Mouse (Mus musculus) hindbrain, embryonic 14.5 days (tissue): Measurements from ENCODE around the gene Pced1b. TPM values are rescaled to one million over a fixed set of nuclear protein-coding genes. Genes with fewer than 3 reads are reported as not detected.

Experiments used
- ATAC-seq: fragments of 200-750 bp; cut with Nextera tagmentation; 2 replicates; pipeline ENCODE4 v1.8.0; 2017; ENCODE audit warnings: moderate number of reproducible peaks, mild to moderate bottlenecking, moderate TSS enrichment, moderate library complexity; ENCODE audit not compliant: low FRiP score
- DNase-seq: peaks from one replicate; pipeline ENCODE4 v3.0.0-alpha.2; 2015; ENCODE audit warnings: low spot score
- H3K27ac ChIP-seq: fragments of 300-500 bp; sonication (generic); 2 replicates; pipeline ENCODE4 v1.5.1; 2014; ENCODE audit warnings: mild to moderate bottlenecking, moderate library complexity
- H3K27me3 ChIP-seq: fragments of 300-500 bp; sonication (generic); 2 replicates; pipeline ENCODE4 v1.6.1; 2014; ENCODE audit warnings: mild to moderate bottlenecking, low read length, mixed read lengths; ENCODE audit not compliant: control insufficient read depth, insufficient read depth
- H3K36me3 ChIP-seq: fragments of 300-500 bp; sonication (generic); replicated peaks from 2 replicates; pipeline ENCODE4 v1.6.1; 2014; ENCODE audit not compliant: control insufficient read depth, insufficient read depth
- H3K4me1 ChIP-seq: fragments of 300-500 bp; sonication (generic); replicated peaks from 2 replicates; pipeline ENCODE4 v1.6.1; 2014; ENCODE audit warnings: antibody characterized with exemption, low read length, mixed read lengths; ENCODE audit not compliant: control insufficient read depth, insufficient read depth
- H3K4me2 ChIP-seq: fragments of 300-500 bp; sonication (generic); replicated peaks from 2 replicates; pipeline ENCODE4 v1.6.1; 2014; ENCODE audit warnings: mild to moderate bottlenecking, moderate library complexity
- H3K4me3 ChIP-seq: fragments of 300-500 bp; sonication (generic); replicated peaks from 2 replicates; pipeline ENCODE4 v1.5.1; 2014; ENCODE audit warnings: mild to moderate bottlenecking, low read length
- H3K9ac ChIP-seq: fragments of 300-500 bp; sonication (generic); 2 replicates; pipeline ENCODE4 v1.6.1; 2014
- H3K9me3 ChIP-seq: fragments of 300-500 bp; sonication (generic); 2 replicates; pipeline ENCODE4 v1.6.1; 2016; ENCODE audit warnings: low read length; ENCODE audit not compliant: control insufficient read depth
- WGBS: fragments of 180-500 bp; shearing (Covaris S2); extraction: QIAGEN DNeasy Blood & Tissue Kit; methylation state at CpG from one replicate; pipeline ENCODE4 v1.1.7; 2014; 5-methylcytosine and 5-hydroxymethylcytosine counted together
- polyA plus RNA-seq: library from polyadenylated mRNA; unstranded; fragments of >200 nt; fragmentation: Nextera tagmentation; extraction: Ambion mirVana; gene quantifications from 2 replicates; pipeline ENCODE4 v1.2.1, GENCODE M21; 2014

Pced1b gene
- polyA plus RNA-seq, 1 experiment from 2014 or later = 5.8 TPM

GRCm38 (mm10) chr15:97421533-97421932 is 174.6 kb downstream of the Pced1b start:
- H3K4me1 ChIP-seq = no peaks in the 10 kb centered on the region
- no peaks in the 10 kb centered on the region for H3K27me3 ChIP-seq
- DNase-seq (no peak), ATAC-seq (no peak)
- H3K9ac ChIP-seq = no peak overlapping the region
- no peaks in the 10 kb centered on the region for H3K9me3 ChIP-seq
- H3K27ac ChIP-seq = no peak overlapping the region
- 72% methylated on average over 3 of the region's 3 CpGs for WGBS
- H3K36me3 ChIP-seq = no peaks in the 10 kb centered on the region
- H3K4me2 ChIP-seq = no peak overlapping the region
- H3K4me3 ChIP-seq = no peak overlapping the region

- H3K27ac ChIP-seq = no peak overlapping the region
- H3K9me3 ChIP-seq = no peaks in the 10 kb centered on the region
- no peak for DNase-seq
- ATAC-seq = no peak
- no peak overlapping the region for H3K4me2 ChIP-seq
- H3K4me3 ChIP-seq = no peak overlapping the region
- H3K27me3 ChIP-seq = no peaks in the 10 kb centered on the region
- 84% methylated on average over 4 of the region's 4 CpGs for WGBS
- H3K4me1 ChIP-seq = no peaks in the 10 kb centered on the region
- H3K36me3 ChIP-seq = no peaks in the 10 kb centered on the region
- no peak overlapping the region for H3K9ac ChIP-seq
Measured at GRCm38 (mm10) chr15:97422212-97422944, 175.5 kb downstream of the Pced1b start.

- Histone ChIP-seq H3K27me3 (no peaks in the 10 kb centered on the region), H3K36me3 (no peaks in the 10 kb centered on the region), H3K4me1 (no peaks in the 10 kb centered on the region), H3K9ac (no peak overlapping the region), H3K4me3 (no peak overlapping the region), H3K9me3 (no peaks in the 10 kb centered on the region), H3K4me2 (no peak overlapping the region), H3K27ac (no peak overlapping the region)
- 67% methylated on average over 7 of the region's 7 CpGs for WGBS
- ATAC-seq = no peak
- DNase-seq = no peak
Measured at GRCm38 (mm10) chr15:97424375-97424774, 177.5 kb downstream of the Pced1b start.

GRCm38 (mm10) chr15:97424961-97425360 is 178.1 kb downstream of the Pced1b start:
- Histone ChIP-seq H3K4me2 (no peak overlapping the region), H3K27ac (no peak overlapping the region), H3K4me1 (no peaks in the 10 kb centered on the region), H3K36me3 (no peaks in the 10 kb centered on the region), H3K9ac (no peak overlapping the region), H3K4me3 (no peak overlapping the region), H3K9me3 (no peaks in the 10 kb centered on the region), H3K27me3 (no peaks in the 10 kb centered on the region)
- ATAC-seq = no peak
- 92% methylated on average over 3 of the region's 3 CpGs for WGBS
- no peak for DNase-seq

DNA sequence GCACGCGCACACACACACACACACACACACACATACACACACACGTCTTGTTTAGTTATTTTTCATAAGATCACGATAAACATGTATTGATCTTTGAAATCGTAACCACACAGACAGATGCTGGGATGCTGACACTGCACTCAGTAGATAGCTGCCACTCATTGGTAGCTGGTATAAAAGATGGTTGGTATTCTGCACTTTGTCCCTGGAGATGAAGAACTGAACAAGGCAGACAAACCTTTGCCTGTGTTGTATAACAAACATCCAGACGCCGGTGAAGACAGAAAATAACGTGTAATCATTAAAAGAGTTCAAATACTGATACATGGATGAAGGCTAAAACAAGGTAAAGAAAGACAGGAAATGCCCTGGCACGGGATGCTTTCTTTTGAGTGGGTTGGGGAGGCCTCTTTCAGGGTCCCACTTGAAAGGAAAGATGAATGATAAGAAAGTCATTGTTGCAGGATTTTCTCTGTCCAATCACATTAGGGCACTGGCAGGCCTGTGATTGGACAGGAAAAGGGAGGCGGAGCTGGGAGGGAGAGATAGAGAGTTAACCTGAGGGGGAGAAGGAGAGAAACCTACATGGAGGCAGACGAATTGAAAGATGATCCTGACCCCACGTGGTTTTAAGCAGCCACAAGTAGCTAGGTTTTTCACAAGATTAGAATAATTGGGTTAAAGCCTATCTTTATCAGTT is 182.4 kb downstream of the Pced1b start:
- Histone ChIP-seq H3K27ac (no peak overlapping the region), H3K4me3 (no peak overlapping the region), H3K27me3 (no peaks in the 10 kb centered on the region), H3K9ac (no peak overlapping the region), H3K4me1 (no peaks in the 10 kb centered on the region), H3K36me3 (no peaks in the 10 kb centered on the region), H3K9me3 (no peaks in the 10 kb centered on the region), H3K4me2 (no peak overlapping the region)
- DNase-seq (no peak), ATAC-seq (no peak)
- 91% methylated on average over 12 of the region's 12 CpGs for WGBS

GRCm38 (mm10) chr15:97431533-97431932 is 184.6 kb downstream of the Pced1b start:
- no peak overlapping the region for H3K4me2 ChIP-seq
- no peaks in the 10 kb centered on the region for H3K36me3 ChIP-seq
- H3K4me3 ChIP-seq = no peak overlapping the region
- WGBS = 92% methylated on average over 6 of the region's 6 CpGs
- H3K9me3 ChIP-seq = no peaks in the 10 kb centered on the region
- no peak overlapping the region for H3K27ac ChIP-seq
- no peaks in the 10 kb centered on the region for H3K27me3 ChIP-seq
- H3K9ac ChIP-seq = no peak overlapping the region
- ATAC-seq = no peak
- no peaks in the 10 kb centered on the region for H3K4me1 ChIP-seq
- no peak for DNase-seq

GRCm38 (mm10) chr15:97432221-97432620 is 185.3 kb downstream of the Pced1b start:
- WGBS = 74% methylated on average over 4 of the region's 4 CpGs

More at GRCm38 (mm10) chr15:97432221-97432620, 185.3 kb downstream of the Pced1b start:
- Histone ChIP-seq H3K27ac (no peak overlapping the region), H3K4me1 (no peaks in the 10 kb centered on the region), H3K4me3 (no peak overlapping the region), H3K9me3 (no peaks in the 10 kb centered on the region), H3K9ac (no peak overlapping the region), H3K36me3 (no peaks in the 10 kb centered on the region), H3K27me3 (no peaks in the 10 kb centered on the region), H3K4me2 (no peak overlapping the region)
- ATAC-seq (no peak), DNase-seq (no peak)

Other genes starting within 250 kb of the Pced1b start
- gene Slc38a4, start 191.2 kb upstream of the Pced1b start, polyA plus RNA-seq = 3.6 and 3.9 TPM in 2 replicates
- gene Amigo2, start 180 bp downstream of the Pced1b start, polyA plus RNA-seq = 11.5 and 12.2 TPM in 2 replicates